Mouse (Mus musculus) gastrocnemius, adult 8-10 months (tissue): ENCODE data around the gene Wwp2. TPM values are rescaled to one million over a fixed set of nuclear protein-coding genes. Genes with fewer than 3 reads are reported as not detected.

Experiments
- DNase-seq, 2 experiments: peaks; one replicate each; pipeline ENCODE4 v3.0.0; 2022; ENCODE audit warnings: low spot score in 2 of 2
- microRNA-seq: library from miRNA; unstranded; fragments of <30 nt; microRNA quantifications from one replicate; pipeline ENCODE4 v1.2.0, GENCODE M21; 2022
- total RNA-seq, 4 experiments: library from RNA; stranded (reverse); gene quantifications; 2 replicates each; pipeline ENCODE4 v1.2.4; 2022

Wwp2 gene
- total RNA-seq, 4 experiments from 2014 or later, result 13.1 to 16.7 (median 14.9) TPM

DNA sequence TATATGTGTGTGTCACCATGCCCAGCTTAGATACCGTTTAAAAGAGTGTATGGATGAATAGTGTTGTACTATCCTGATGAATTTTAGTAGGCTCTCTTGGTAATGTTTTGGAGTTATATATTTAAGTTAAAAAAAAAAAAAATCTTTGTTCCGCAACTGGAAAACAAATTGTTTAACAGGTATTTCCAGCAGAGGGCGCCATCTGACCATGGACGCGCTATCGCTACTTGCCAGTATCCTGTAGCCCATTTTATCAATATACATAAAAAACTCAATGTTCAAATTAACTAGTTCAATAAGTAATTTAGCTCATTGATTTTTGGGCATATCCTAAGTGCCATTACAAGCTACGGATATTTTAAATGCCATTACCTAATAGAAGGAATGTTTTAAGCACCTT, 166.9 kb downstream of the Wwp2 start:
- DNase-seq, result no peak

Small RNAs within 50 kb of the gene (microRNA-seq; reads per million reads assigned to microRNA genes)
- gene Mir140, result 2,054 reads per million, percentile 86 among the genes with 10 or more reads in this experiment

Other genes starting within 250 kb of the Wwp2 start
- 10 to 100 TPM; 16.2 to 19.2 (median 17.0) TPM for gene Nfat5, start 142.9 kb upstream of the Wwp2 start, total RNA-seq
- 10 to 100 TPM; 26.7 to 45.4 (median 34.9) TPM for gene Nqo1, start 33.2 kb upstream of the Wwp2 start, total RNA-seq
- 10 to 100 TPM; 21.4 to 25.7 (median 22.5) TPM for gene Nob1, start 11.3 kb upstream of the Wwp2 start, total RNA-seq
- gene Psmd7, start 152.1 kb downstream of the Wwp2 start, total RNA-seq, result 100 to 1,000 TPM; 151 to 170 (median 165) TPM